Mouse (Mus musculus) midbrain, embryonic 10.5 days (tissue): ENCODE measurements around the gene Chd6. TPM values are rescaled to one million over a fixed set of nuclear protein-coding genes. Genes with fewer than 3 reads are reported as not detected.

Source experiments
- DNase-seq: peaks from one replicate; pipeline ENCODE4 v3.0.0-alpha.2; 2017; ENCODE audit warnings: low spot score
- H3K27ac ChIP-seq: fragments of 300-500 bp; sonication (generic); replicated peaks from 2 replicates; pipeline ENCODE4 v1.5.1; 2016; ENCODE audit warnings: mild to moderate bottlenecking
- H3K27me3 ChIP-seq: fragments of 300-500 bp; sonication (generic); 2 replicates; pipeline ENCODE4 v1.6.1; 2016; ENCODE audit warnings: low read depth, mild to moderate bottlenecking; ENCODE audit not compliant: poor library complexity, severe bottlenecking
- H3K36me3 ChIP-seq: fragments of 300-500 bp; sonication (generic); 2 replicates; pipeline ENCODE4 v1.6.1; 2016; ENCODE audit warnings: mild to moderate bottlenecking, moderate library complexity
- H3K4me1 ChIP-seq: fragments of 300-500 bp; sonication (generic); 2 replicates; pipeline ENCODE4 v1.6.1; 2016
- H3K4me3 ChIP-seq: fragments of 300-500 bp; sonication (generic); 2 replicates; pipeline ENCODE4 v1.5.1; 2016; ENCODE audit warnings: mild to moderate bottlenecking, moderate library complexity
- H3K9me3 ChIP-seq: fragments of 300-500 bp; sonication (generic); replicated peaks from 2 replicates; pipeline ENCODE4 v1.6.1; 2016; ENCODE audit warnings: mild to moderate bottlenecking
- WGBS: fragments of 180-500 bp; shearing (Covaris S2); methylation state at CpG from one replicate; pipeline ENCODE4 v1.1.7; 2016; 5-methylcytosine and 5-hydroxymethylcytosine counted together
- polyA plus RNA-seq: library from polyadenylated mRNA; unstranded; fragments of >200 nt; fragmentation: Nextera tagmentation; extraction: Ambion mirVana; gene quantifications from 2 replicates; pipeline ENCODE4 v1.2.1, GENCODE M21; 2016

The Chd6 gene
- polyA plus RNA-seq, 1 experiment from 2014 or later, result 22.8 TPM

GRCm38 (mm10) chr2:160911558-160912201, 197.2 kb downstream of the Chd6 start:
- H3K4me1 ChIP-seq, result peaks cover 19% of the 10 kb centered on the region
- H3K9me3 ChIP-seq, result no peaks in the 10 kb centered on the region
- peak overlapping the region; percentile 66 for H3K4me3 ChIP-seq
- DNase-seq, result peak; percentile 48
- peak overlapping the region; percentile 84 for H3K27ac ChIP-seq
- peaks cover 92% of the 10 kb centered on the region for H3K27me3 ChIP-seq
- WGBS, result 3% methylated on average over 64 of the region's 64 CpGs
- H3K36me3 ChIP-seq, result peaks cover 24% of the 10 kb centered on the region

- H3K27me3 ChIP-seq, result peaks cover 85% of the 10 kb centered on the region
These were observed 198.2 kb downstream of the Chd6 start for GRCm38 (mm10) chr2:160910633-160911032.

GRCm38 (mm10) chr2:160908607-160909006, 200.3 kb downstream of the Chd6 start:
- no peak for DNase-seq
- peaks cover 65% of the 10 kb centered on the region for H3K27me3 ChIP-seq
- no peak overlapping the region for H3K4me3 ChIP-seq
- 62% methylated on average over 18 of the region's 18 CpGs for WGBS
- no peak overlapping the region for H3K27ac ChIP-seq
- H3K36me3 ChIP-seq, result peaks cover 25% of the 10 kb centered on the region
- H3K9me3 ChIP-seq, result no peaks in the 10 kb centered on the region
- peaks cover 19% of the 10 kb centered on the region for H3K4me1 ChIP-seq

More at GRCm38 (mm10) chr2:160910633-160911032, 198.2 kb downstream of the Chd6 start:
- Histone ChIP-seq H3K4me3 (no peak overlapping the region), H3K4me1 (peaks cover 19% of the 10 kb centered on the region), H3K27ac (no peak overlapping the region), H3K36me3 (peaks cover 25% of the 10 kb centered on the region), H3K9me3 (no peaks in the 10 kb centered on the region)
- WGBS, result 85% methylated on average over 5 of the region's 5 CpGs
- DNase-seq, result no peak

DNA sequence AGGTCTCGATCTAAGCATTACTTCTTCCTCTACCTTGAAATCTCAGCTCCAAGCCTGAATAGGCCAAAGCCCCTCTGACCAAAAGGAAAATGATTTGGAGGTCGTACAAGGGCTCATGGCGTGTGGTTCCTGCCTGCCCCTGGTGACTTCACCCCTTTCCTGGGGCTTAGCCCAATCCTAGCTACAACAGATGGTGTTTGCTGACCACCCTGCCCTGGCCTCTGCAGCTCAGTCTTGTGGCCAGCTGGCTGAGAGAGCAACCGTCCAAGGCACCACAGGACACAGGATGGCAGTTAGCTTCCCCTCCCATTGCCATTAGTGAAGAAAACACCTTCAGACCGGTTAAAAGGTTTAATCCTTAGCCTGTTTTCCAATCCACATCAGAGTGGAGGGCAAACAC, 202.8 kb downstream of the Chd6 start:
- Histone ChIP-seq H3K4me3 (no peak overlapping the region), H3K4me1 (peaks cover 4% of the 10 kb centered on the region; the same call in 1 of the 2 replicates), H3K36me3 (peaks cover 25% of the 10 kb centered on the region), H3K27ac (0 out of 2 replicates have a peak overlapping the region, but pooled peaks have one; percentile 28), H3K27me3 (peaks cover 40% of the 10 kb centered on the region), H3K9me3 (no peaks in the 10 kb centered on the region)
- 80% methylated on average over 5 of the region's 5 CpGs for WGBS
- DNase-seq, result no peak

GRCm38 (mm10) chr2:160905301-160905700, 203.6 kb downstream of the Chd6 start:
- Histone ChIP-seq H3K27me3 (peaks cover 32% of the 10 kb centered on the region), H3K9me3 (no peaks in the 10 kb centered on the region), H3K4me1 (peaks cover 4% of the 10 kb centered on the region; the same call in 1 of the 2 replicates), H3K36me3 (peaks cover 25% of the 10 kb centered on the region), H3K27ac (no peak overlapping the region), H3K4me3 (no peak overlapping the region)
- no peak for DNase-seq
- 93% methylated on average over 12 of the region's 12 CpGs for WGBS

DNA sequence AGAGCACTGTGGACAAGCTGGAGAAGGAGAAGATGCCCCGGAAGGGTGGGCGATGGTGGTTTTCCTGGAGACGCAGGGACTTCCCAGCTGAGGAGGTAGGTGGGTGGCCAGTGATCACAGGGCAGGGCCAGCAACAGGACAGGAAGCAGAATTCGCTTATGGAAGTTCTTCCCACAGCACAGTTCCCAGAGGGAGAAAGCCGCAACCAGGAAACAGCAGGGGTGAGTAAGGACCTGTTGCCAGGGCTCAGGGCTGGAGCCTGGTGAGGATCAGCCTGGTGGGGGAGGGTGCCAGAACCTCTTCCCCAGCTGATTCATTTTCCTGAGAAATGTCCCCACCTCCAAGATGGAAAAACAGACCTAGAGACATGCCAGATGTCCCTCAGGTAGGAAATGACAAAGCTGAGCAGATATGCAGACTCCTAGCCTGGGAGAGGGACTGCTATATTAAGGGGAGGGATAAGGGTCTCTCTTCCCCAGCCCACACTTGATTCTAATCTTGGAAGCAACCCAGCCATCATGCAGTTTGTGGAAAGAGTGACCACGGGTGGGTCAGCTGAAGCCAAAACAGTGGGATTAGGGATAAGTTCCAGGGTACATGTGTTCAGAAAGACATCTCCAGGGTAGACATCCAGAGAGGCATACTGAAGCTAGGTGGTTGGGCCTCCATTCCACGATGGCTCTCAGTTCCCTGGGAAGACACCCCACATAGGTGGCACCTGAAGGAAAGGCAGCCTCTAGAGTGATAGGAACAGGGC, 207.0 kb downstream of the Chd6 start:
- no peaks in the 10 kb centered on the region for H3K27me3 ChIP-seq
- H3K4me1 ChIP-seq, result no peaks in the 10 kb centered on the region
- 0 out of 2 replicates have a peak, but pooled peaks cover 3% of the 10 kb centered on the region for H3K36me3 ChIP-seq
- H3K27ac ChIP-seq, result no peak overlapping the region
- DNase-seq, result no peak
- H3K9me3 ChIP-seq, result no peaks in the 10 kb centered on the region
- H3K4me3 ChIP-seq, result no peak overlapping the region
- WGBS, result 87% methylated on average over 7 of the region's 7 CpGs

Other genes starting within 250 kb of the Chd6 start
- 5.9 and 8.9 TPM in 2 replicates for gene Zhx3, start 236.1 kb downstream of the Chd6 start, polyA plus RNA-seq
- 0.25 and 0.29 TPM in 2 replicates for gene Lpin3, start 228.4 kb downstream of the Chd6 start, polyA plus RNA-seq
- 4.5 and 6.0 TPM in 2 replicates for gene Emilin3, start 196.7 kb downstream of the Chd6 start, polyA plus RNA-seq